In the genomic region with DNA sequence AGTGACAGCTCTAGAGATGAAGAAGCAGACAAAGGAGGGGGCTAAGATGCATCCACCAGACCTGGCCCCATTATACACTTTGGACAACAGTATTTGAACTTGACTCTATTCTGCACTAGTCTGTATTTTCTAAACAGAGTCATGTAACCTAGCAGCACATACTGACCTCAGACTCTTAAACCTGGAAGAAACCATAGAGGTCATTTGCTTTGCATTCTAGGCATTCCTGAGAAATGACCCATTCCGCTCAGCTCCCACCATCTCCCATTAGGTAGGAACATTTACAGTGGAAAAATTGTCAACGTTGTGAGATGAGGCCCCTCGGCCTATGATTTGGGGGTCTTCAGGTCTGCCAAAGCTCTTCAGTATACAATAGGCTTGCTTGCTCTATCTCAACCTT, we compare ENCODE assay signal across 16 mouse cellular contexts.
"Had no signal": no experiment of that assay in that cellular context is flagged by ENCODE, and none has a peak within 500 bp of the region (broad histone marks: within the 10 kb centered on the region; RNA-seq: fewer than 3 reads in every experiment).

No protein-coding gene starts in this region.

- H3K27me3 ChIP-seq: neural tube, embryonic 13.5 days; neural tube, embryonic 15.5 days; stomach, embryonic 15.5 days had no signal

- H3K4me3 ChIP-seq: neural tube, embryonic 13.5 days; neural tube, embryonic 15.5 days; stomach, embryonic 15.5 days had no signal

- H3K4me1 ChIP-seq: neural tube, embryonic 13.5 days; stomach, embryonic 15.5 days had no signal

- H3K9ac ChIP-seq: neural tube, embryonic 13.5 days; neural tube, embryonic 15.5 days; stomach, embryonic 15.5 days had no signal

- H3K4me2 ChIP-seq: neural tube, embryonic 13.5 days; neural tube, embryonic 15.5 days; stomach, embryonic 15.5 days had no signal

- DNase-seq: retina, postnatal 1 day; right cerebral cortex, adult 18-20 months; right cerebral cortex, postnatal 14 days; right cerebral cortex, postnatal 25 days; right cerebral cortex, postnatal 4 days; spleen, adult 18-20 months; thymus, adult 18-20 months; thymus, adult 2 months; thymus, postnatal 14 days; thymus, postnatal 25 days; thymus, postnatal 36 days; thymus, postnatal 4 days had no signal

- H3K36me3 ChIP-seq: neural tube, embryonic 13.5 days; neural tube, embryonic 15.5 days; stomach, embryonic 15.5 days had no signal

- H3K9me3 ChIP-seq: neural tube, embryonic 13.5 days; neural tube, embryonic 15.5 days; stomach, embryonic 15.5 days had no signal

- H3K27ac ChIP-seq: neural tube, embryonic 13.5 days; neural tube, embryonic 15.5 days; stomach, embryonic 15.5 days; stomach, postnatal 0 days had no signal
